Mouse (Mus musculus) C2C12 (cell line): ENCODE measurements at regions not wholly inside any gene's neighbourhood (a gene's known extent, or its start where the extent isn't known, plus 50 kb on each side); places are given as distances from the start of the nearest gene placed in this dataset.

Experiments used
- CEBPB ChIP-seq: IDR thresholded peaks from one replicate; pipeline ENCODE4 v1.6.1; 2011; ENCODE audit warnings: low read depth, mild to moderate bottlenecking, control low read depth, moderate library complexity
- CTCF ChIP-seq: IDR thresholded peaks from one replicate; pipeline ENCODE4 v1.5.1; 2011; ENCODE audit not compliant: control insufficient read depth, insufficient read depth, insufficient read length
- FOSL1 ChIP-seq: IDR thresholded peaks from one replicate; pipeline ENCODE4 v1.8.0; 2011; ENCODE audit warnings: mild to moderate bottlenecking, low read length; ENCODE audit not compliant: poor library complexity, insufficient read depth, severe bottlenecking
- MAX ChIP-seq: IDR thresholded peaks from one replicate; pipeline ENCODE4 v1.6.1; 2011; ENCODE audit warnings: mild to moderate bottlenecking, control low read depth
- MYOD1 ChIP-seq: IDR thresholded peaks from one replicate; pipeline ENCODE4 v1.6.1; 2011; ENCODE audit warnings: low read depth; ENCODE audit not compliant: control insufficient read depth, insufficient read length
- MYOG ChIP-seq: IDR thresholded peaks from one replicate; pipeline ENCODE4 v1.6.1; 2011; ENCODE audit not compliant: control insufficient read depth, insufficient read length; ENCODE audit errors: extremely low read depth
- USF1 ChIP-seq: IDR thresholded peaks from one replicate; pipeline ENCODE4 v1.6.1; 2011; ENCODE audit warnings: low read depth, mild to moderate bottlenecking, control low read depth, moderate library complexity

- TF ChIP-seq USF1 (no peak), CTCF (no peak), MYOG (no peak), FOSL1 (no peak), MYOD1 (no peak), MAX (no peak), CEBPB (peak; percentile 73)
Measured at GRCm38 (mm10) chr17:61060450-61060849, 1820.7 kb downstream of the Efna5 start.
